Mouse (Mus musculus) thymus, adult 2 months (tissue): ENCODE measurements around the gene Car12.

Experiments used
- CTCF ChIP-seq: fragments of 200-500 bp; IDR thresholded peaks from 2 replicates; pipeline ENCODE4 v1.5.1; 2012; ENCODE audit warnings: mild to moderate bottlenecking, control low read depth, low read length, moderate library complexity, borderline replicate concordance; ENCODE audit not compliant: control insufficient read depth, poor library complexity, insufficient read depth; ENCODE audit errors: extremely low read depth
- POLR2A ChIP-seq: fragments of 200-500 bp; IDR thresholded peaks from 2 replicates; pipeline ENCODE4 v1.6.1; 2012; ENCODE audit warnings: mild to moderate bottlenecking, low read length, control low read depth, moderate library complexity; ENCODE audit not compliant: control insufficient read depth, poor library complexity, insufficient read depth; ENCODE audit errors: extremely low read depth

DNA sequence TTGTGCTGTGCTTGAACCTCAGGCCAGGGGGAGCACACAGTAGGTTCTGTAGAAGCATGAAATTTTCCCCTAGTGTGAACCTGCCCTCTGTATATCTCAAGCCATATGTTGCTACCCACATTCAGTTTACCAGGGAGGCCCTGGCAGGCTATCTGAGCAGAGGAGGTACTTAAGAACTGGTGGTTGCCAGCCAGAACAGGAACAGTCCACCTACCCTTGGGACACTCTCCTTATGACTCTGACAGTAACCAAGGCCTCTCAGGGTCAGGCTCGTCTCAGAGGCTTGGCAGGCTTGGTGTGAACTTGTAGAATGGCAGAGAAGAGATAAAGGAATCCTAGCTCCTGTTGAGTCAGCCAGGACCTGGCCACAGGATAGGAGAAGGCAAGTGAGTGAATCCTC, 47.5 kb downstream of the Car12 start:
- TF ChIP-seq CTCF: no peak
- no peak for TF ChIP-seq POLR2A
